Mouse (Mus musculus) MEL (cell line): Measurements from ENCODE around the gene 4922502D21Rik. TPM values are rescaled to one million over a fixed set of nuclear protein-coding genes. Genes with fewer than 3 reads are reported as not detected.
A peak's percentile ranks its signal among the peaks of the same experiment; 100 is the strongest.

Experiments used
- DNase-seq: peaks from one replicate; pipeline ENCODE4 v3.0.0; 2011; ENCODE audit warnings: low read depth, low spot score
- H3K27ac ChIP-seq: 2 replicates; pipeline ENCODE4 v1.5.1; 2012; ENCODE audit warnings: low read depth, mild to moderate bottlenecking, control low read depth, low read length, moderate library complexity; ENCODE audit not compliant: control insufficient read depth
- H3K27me3 ChIP-seq, 2 experiments: fragments of 150-350 bp in 1 of 2; sonication (generic) in 1 of 2; 2 replicates each; pipeline ENCODE4 v1.6.1; 2012; ENCODE audit warnings: low read length in 2 of 2, mild to moderate bottlenecking in 2 of 2, improper control_type of control experiment in 1 of 2, moderate library complexity in 1 of 2; ENCODE audit not compliant: insufficient read depth in 2 of 2, control insufficient read depth in 1 of 2
- H3K36me3 ChIP-seq, 2 experiments: 2 replicates each; pipeline ENCODE4 v1.6.1; 2012 to 2014; ENCODE audit warnings: low read length in 2 of 2, improper control_type of control experiment in 1 of 2, inconsistent platforms in 1 of 2, mild to moderate bottlenecking in 1 of 2; ENCODE audit not compliant: insufficient read depth in 2 of 2, control insufficient read depth in 1 of 2
- H3K4me1 ChIP-seq, 2 experiments: fragments of 150-350 bp in 1 of 2; sonication (generic) in 1 of 2; 2 replicates each; pipeline ENCODE4 v1.6.1; 2012; ENCODE audit warnings: low read length in 2 of 2, improper control_type of control experiment in 1 of 2, mild to moderate bottlenecking in 1 of 2; ENCODE audit not compliant: insufficient read depth in 2 of 2, control insufficient read depth in 1 of 2
- H3K4me3 ChIP-seq, 2 experiments: fragments of 150-350 bp in 1 of 2; sonication (generic) in 1 of 2; 2 replicates each; pipeline ENCODE4 v1.5.1; 2012; ENCODE audit warnings: low read depth in 2 of 2, low read length in 2 of 2, mild to moderate bottlenecking in 2 of 2, moderate library complexity in 2 of 2, control low read depth in 1 of 2, improper control_type of control experiment in 1 of 2; ENCODE audit not compliant: control insufficient read depth in 1 of 2, insufficient read depth in 1 of 2
- H3K79me2 ChIP-seq: 2 replicates; pipeline ENCODE4 v1.6.1; 2012; ENCODE audit warnings: mild to moderate bottlenecking, low read length, moderate library complexity; ENCODE audit not compliant: control insufficient read depth, poor library complexity, insufficient read depth
- H3K9ac ChIP-seq: 2 replicates; pipeline ENCODE4 v1.6.1; 2012; ENCODE audit warnings: low read depth, mild to moderate bottlenecking, control low read depth, low read length, moderate library complexity; ENCODE audit not compliant: control insufficient read depth, poor library complexity, severe bottlenecking
- H3K9me3 ChIP-seq: fragments of 150-350 bp; sonication (generic); replicated peaks from 2 replicates; pipeline ENCODE4 v1.6.1; 2012; ENCODE audit warnings: mild to moderate bottlenecking, low read length, improper control_type of control experiment, moderate library complexity; ENCODE audit not compliant: insufficient read depth
- BHLHE40 ChIP-seq: IDR thresholded peaks from 2 replicates; pipeline ENCODE4 v1.6.1; 2012; ENCODE audit warnings: low read depth, mild to moderate bottlenecking, inconsistent platforms, low read length, improper control_type of control experiment, borderline replicate concordance
- CHD1 ChIP-seq: IDR thresholded peaks from 2 replicates; pipeline ENCODE4 v1.6.1; 2012; ENCODE audit warnings: low read depth, mild to moderate bottlenecking, inconsistent platforms, low read length, improper control_type of control experiment
- CHD2 ChIP-seq: IDR thresholded peaks from 2 replicates; pipeline ENCODE4 v1.6.1; 2011; ENCODE audit warnings: low read length, improper control_type of control experiment
- CTCF ChIP-seq, 3 experiments: IDR thresholded peaks in 2 of 3; conservative IDR thresholded peaks in 1 of 3; 2 replicates each; pipeline ENCODE4 v1.5.1; 2011 to 2012; ENCODE audit warnings: low read length in 3 of 3, low read depth in 2 of 3, mild to moderate bottlenecking in 2 of 3, improper control_type of control experiment in 1 of 3, inconsistent platforms in 1 of 3, mixed read lengths in 1 of 3, moderate library complexity in 1 of 3; ENCODE audit not compliant: control insufficient read depth in 1 of 3, insufficient read depth in 1 of 3, poor library complexity in 1 of 3, severe bottlenecking in 1 of 3
- ELF1 ChIP-seq: IDR thresholded peaks from 2 replicates; pipeline ENCODE4 v1.6.1; 2014; ENCODE audit warnings: low read depth, mild to moderate bottlenecking, inconsistent platforms, low read length, improper control_type of control experiment, moderate library complexity
- EP300 ChIP-seq, 2 experiments: IDR thresholded peaks; 2 replicates each; pipeline ENCODE4 v1.6.1; 2011; ENCODE audit warnings: improper control_type of control experiment in 2 of 2, low read length in 2 of 2, low read depth in 1 of 2, mild to moderate bottlenecking in 1 of 2
- ETS1 ChIP-seq: IDR thresholded peaks from 2 replicates; pipeline ENCODE4 v1.6.1; 2012; ENCODE audit warnings: low read depth, mild to moderate bottlenecking, inconsistent platforms, low read length, improper control_type of control experiment, moderate library complexity
- GABPA ChIP-seq: IDR thresholded peaks from 2 replicates; pipeline ENCODE4 v1.6.1; 2012; ENCODE audit warnings: low read depth, mild to moderate bottlenecking, inconsistent platforms, low read length, improper control_type of control experiment, moderate library complexity
- HCFC1 ChIP-seq: IDR thresholded peaks from 2 replicates; pipeline ENCODE4 v1.6.1; 2012; ENCODE audit warnings: low read depth, mild to moderate bottlenecking, inconsistent platforms, low read length, improper control_type of control experiment, moderate library complexity
- JUND ChIP-seq: IDR thresholded peaks from 2 replicates; pipeline ENCODE4 v1.6.1; 2011; ENCODE audit warnings: low read depth, mild to moderate bottlenecking, improper control_type of control experiment, low read length
- MAX ChIP-seq: IDR thresholded peaks from 2 replicates; pipeline ENCODE4 v1.6.1; 2011; ENCODE audit warnings: low read length, improper control_type of control experiment
- MAZ ChIP-seq: IDR thresholded peaks from 2 replicates; pipeline ENCODE4 v1.6.1; 2012; ENCODE audit warnings: low read depth, mild to moderate bottlenecking, inconsistent platforms, low read length, improper control_type of control experiment
- MEF2A ChIP-seq: IDR thresholded peaks from 2 replicates; pipeline ENCODE4 v1.6.1; 2014; ENCODE audit warnings: low read depth, mild to moderate bottlenecking, inconsistent platforms, low read length, improper control_type of control experiment; ENCODE audit not compliant: poor library complexity, insufficient replicate concordance, severe bottlenecking; ENCODE audit errors: extremely low read depth
- MYB ChIP-seq: IDR thresholded peaks from 2 replicates; pipeline ENCODE4 v1.6.1; 2011; ENCODE audit warnings: mild to moderate bottlenecking, low read depth, low read length, improper control_type of control experiment
- MYC ChIP-seq: IDR thresholded peaks from 2 replicates; pipeline ENCODE4 v1.6.1; 2011; ENCODE audit warnings: low read depth, mild to moderate bottlenecking, low read length, improper control_type of control experiment, moderate library complexity
- NELFE ChIP-seq: IDR thresholded peaks from 2 replicates; pipeline ENCODE4 v1.6.1; 2011; ENCODE audit warnings: low read depth, low read length, improper control_type of control experiment
- POLR2AphosphoS2 ChIP-seq: IDR thresholded peaks from 2 replicates; pipeline ENCODE4 v1.6.1; 2011; ENCODE audit warnings: low read length, improper control_type of control experiment
- POLR2AphosphoS5 ChIP-seq: IDR thresholded peaks from 2 replicates; pipeline ENCODE4 v1.6.1; 2012; ENCODE audit warnings: low read depth, borderline replicate concordance, mild to moderate bottlenecking, inconsistent platforms, low read length, moderate library complexity, mixed read lengths
- RAD21 ChIP-seq: IDR thresholded peaks from 2 replicates; pipeline ENCODE4 v1.6.1; 2011; ENCODE audit warnings: mild to moderate bottlenecking, low read depth, low read length, improper control_type of control experiment
- RCOR1 ChIP-seq: IDR thresholded peaks from 2 replicates; pipeline ENCODE4 v1.6.1; 2012; ENCODE audit warnings: low read depth, mild to moderate bottlenecking, inconsistent platforms, low read length, improper control_type of control experiment
- SIN3A ChIP-seq: IDR thresholded peaks from 2 replicates; pipeline ENCODE4 v1.6.1; 2012; ENCODE audit warnings: low read length, improper control_type of control experiment, inconsistent platforms
- SMC3 ChIP-seq: IDR thresholded peaks from 2 replicates; pipeline ENCODE4 v1.6.1; 2011; ENCODE audit warnings: low read depth, low read length, improper control_type of control experiment
- TAL1 ChIP-seq: IDR thresholded peaks from 2 replicates; pipeline ENCODE4 v1.6.1; 2012; ENCODE audit warnings: mild to moderate bottlenecking, inconsistent platforms, low read length, moderate library complexity, mixed read lengths
- TBP ChIP-seq: IDR thresholded peaks from 2 replicates; pipeline ENCODE4 v1.8.0; 2011; ENCODE audit warnings: low read depth, low read length, improper control_type of control experiment
- UBTF ChIP-seq: IDR thresholded peaks from 2 replicates; pipeline ENCODE4 v1.6.1; 2012; ENCODE audit warnings: low read depth, mild to moderate bottlenecking, inconsistent platforms, low read length, improper control_type of control experiment, moderate library complexity, borderline replicate concordance; ENCODE audit not compliant: insufficient read depth
- USF1 ChIP-seq: IDR thresholded peaks from 2 replicates; pipeline ENCODE4 v1.6.1; 2014; ENCODE audit warnings: low read depth, mild to moderate bottlenecking, inconsistent platforms, low read length, improper control_type of control experiment, moderate library complexity
- USF2 ChIP-seq, 2 experiments: IDR thresholded peaks; 2 replicates each; pipeline ENCODE4 v1.6.1; 2011 to 2012; ENCODE audit warnings: improper control_type of control experiment in 2 of 2, low read length in 2 of 2, borderline replicate concordance in 1 of 2, inconsistent platforms in 1 of 2, low read depth in 1 of 2, mild to moderate bottlenecking in 1 of 2; ENCODE audit not compliant: insufficient read depth in 1 of 2
- ZKSCAN1 ChIP-seq: IDR thresholded peaks from 2 replicates; pipeline ENCODE4 v1.6.1; 2012; ENCODE audit warnings: low read depth, mild to moderate bottlenecking, inconsistent platforms, low read length, improper control_type of control experiment, moderate library complexity
- ZMIZ1 ChIP-seq: IDR thresholded peaks from 2 replicates; pipeline ENCODE4 v1.6.1; 2012; ENCODE audit warnings: low read depth, mild to moderate bottlenecking, inconsistent platforms, low read length, improper control_type of control experiment, moderate library complexity
- polyA plus RNA-seq, 2 experiments: library from polyadenylated mRNA; stranded (reverse) in 1 of 2; unstranded in 1 of 2; fragments of >175 nt in 1 of 2; fragments of >200 nt in 1 of 2; gene quantifications; 2 replicates each; pipeline versions ENCODE4 v1.2.1 to v1.2.4; 2012; ENCODE audit warnings: low replicate concordance in 2 of 2, low read depth in 1 of 2; ENCODE audit not compliant: insufficient read length in 2 of 2, insufficient read depth in 1 of 2, missing spikeins in 1 of 2
- total RNA-seq: library from RNA; depleted of rRNA; stranded (reverse); fragments of 300-350 nt; gene quantifications from 2 replicates; pipeline ENCODE4 v1.2.3, GENCODE M21; 2012

4922502D21Rik gene
- total and polyA plus RNA-seq, 3 experiments, result not detected

DNA sequence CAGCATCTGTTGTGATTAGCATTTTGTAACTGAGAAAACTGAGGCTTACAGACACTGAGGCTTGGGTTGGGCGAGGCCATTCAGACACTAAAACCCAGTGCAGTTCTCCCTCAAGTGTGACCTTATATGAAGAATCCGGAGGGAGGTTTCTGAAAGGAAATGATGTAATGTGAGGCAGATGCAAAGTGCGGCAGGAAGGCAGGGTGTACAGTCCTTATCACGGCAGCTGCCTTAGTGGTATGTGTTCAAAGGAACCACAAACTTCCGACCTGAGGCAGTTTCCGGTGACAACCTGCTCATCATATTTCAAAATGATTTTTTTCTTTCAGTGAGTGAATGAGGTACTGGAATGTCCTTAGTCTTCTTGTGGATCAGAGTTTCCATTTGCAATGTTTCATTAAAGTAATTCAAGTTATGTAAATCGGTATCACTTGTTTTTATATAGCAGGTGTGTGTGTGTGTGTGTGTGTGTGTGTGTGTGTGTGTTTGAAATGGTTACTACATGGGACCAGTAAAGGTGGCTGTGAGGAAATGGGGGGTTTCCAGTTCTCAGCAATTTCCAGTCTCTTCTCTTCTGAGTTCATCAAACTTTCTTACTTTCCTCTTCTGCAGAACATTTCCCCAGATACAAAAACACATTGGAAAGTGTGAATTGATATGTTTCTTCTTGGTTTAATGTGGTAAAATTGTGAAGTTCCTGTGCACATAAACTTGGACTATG lies 47.1 kb downstream of the 4922502D21Rik start (continued):
- TF ChIP-seq POLR2AphosphoS2 (no peak), CHD2 (no peak), MEF2A (no peak), SMC3 (no peak), POLR2AphosphoS5 (no peak), ELF1 (0 out of 2 replicates have a peak, but pooled peaks have one; percentile 22), RAD21 (no peak), GABPA (no peak), SIN3A (0 out of 2 replicates have a peak, but pooled peaks have one; percentile 32), JUND (peak; percentile 51; the same call in 1 of the 2 replicates), MAX (peak; percentile 41; the same call in 1 of the 2 replicates), NELFE (no peak), ZKSCAN1 (no peak), MYB (no peak), UBTF (no peak), MAZ (no peak), ZMIZ1 (no peak)

- Histone ChIP-seq H3K27ac (no peak overlapping the region), H3K4me3 (no peak overlapping the region), H3K9ac (no peak overlapping the region), H3K79me2 (no peaks in the 10 kb centered on the region), H3K4me1 (peaks cover 7% of the 10 kb centered on the region in 2 experiments; a peak in 3 of 4 replicates), H3K27me3 (no peaks in the 10 kb centered on the region), H3K36me3 (peaks cover 0 to 17% of the 10 kb centered on the region in 2 experiments; a peak in 2 of 4 replicates), H3K9me3 (no peaks in the 10 kb centered on the region)
- TF ChIP-seq SIN3A, result no peak
- no peak for TF ChIP-seq USF1
- TF ChIP-seq USF2 (IDR thresholded peaks at IDR 0.05; ENCODE audit: borderline replicate concordance in 1 of 2, insufficient read depth in 1 of 2, low read depth in 1 of 2, low read length in 2 of 2), result no peak
- TF ChIP-seq MEF2A, result no peak
- no peak for TF ChIP-seq RAD21
- no peak for TF ChIP-seq CTCF (IDR thresholded peaks at IDR 0.05 in 2 of 3, conservative IDR thresholded peaks at IDR 0.05 in 1 of 3; ENCODE audit: control insufficient read depth in 1 of 3, insufficient read depth in 1 of 3, low read depth in 2 of 3, low read length in 3 of 3, poor library complexity in 1 of 3, severe bottlenecking in 1 of 3)
- TF ChIP-seq TBP, result no peak
- no peak for TF ChIP-seq MYC
- TF ChIP-seq MAZ, result no peak
- TF ChIP-seq ETS1, result no peak
- TF ChIP-seq HCFC1, result no peak
- no peak for TF ChIP-seq EP300 (IDR thresholded peaks at IDR 0.05; ENCODE audit: low read depth in 1 of 2, low read length in 2 of 2)
- TF ChIP-seq CHD2, result no peak
- TF ChIP-seq MAX, result no peak
- no peak for TF ChIP-seq CHD1
- TF ChIP-seq ZKSCAN1, result no peak
- TF ChIP-seq RCOR1, result no peak
- no peak for TF ChIP-seq MYB
- no peak for TF ChIP-seq TAL1
- no peak for TF ChIP-seq BHLHE40
- no peak for DNase-seq
Measured at GRCm38 (mm10) chr6:129283271-129283670, 48.3 kb downstream of the 4922502D21Rik start.
